Mouse (Mus musculus): ENCODE results near the gene Snx5. TPM values are rescaled to one million over a fixed set of nuclear protein-coding genes. Genes with fewer than 3 reads are reported as not detected.

Gene Snx5
- polyA plus RNA-seq, 1 experiment = 538 TPM

DNA sequence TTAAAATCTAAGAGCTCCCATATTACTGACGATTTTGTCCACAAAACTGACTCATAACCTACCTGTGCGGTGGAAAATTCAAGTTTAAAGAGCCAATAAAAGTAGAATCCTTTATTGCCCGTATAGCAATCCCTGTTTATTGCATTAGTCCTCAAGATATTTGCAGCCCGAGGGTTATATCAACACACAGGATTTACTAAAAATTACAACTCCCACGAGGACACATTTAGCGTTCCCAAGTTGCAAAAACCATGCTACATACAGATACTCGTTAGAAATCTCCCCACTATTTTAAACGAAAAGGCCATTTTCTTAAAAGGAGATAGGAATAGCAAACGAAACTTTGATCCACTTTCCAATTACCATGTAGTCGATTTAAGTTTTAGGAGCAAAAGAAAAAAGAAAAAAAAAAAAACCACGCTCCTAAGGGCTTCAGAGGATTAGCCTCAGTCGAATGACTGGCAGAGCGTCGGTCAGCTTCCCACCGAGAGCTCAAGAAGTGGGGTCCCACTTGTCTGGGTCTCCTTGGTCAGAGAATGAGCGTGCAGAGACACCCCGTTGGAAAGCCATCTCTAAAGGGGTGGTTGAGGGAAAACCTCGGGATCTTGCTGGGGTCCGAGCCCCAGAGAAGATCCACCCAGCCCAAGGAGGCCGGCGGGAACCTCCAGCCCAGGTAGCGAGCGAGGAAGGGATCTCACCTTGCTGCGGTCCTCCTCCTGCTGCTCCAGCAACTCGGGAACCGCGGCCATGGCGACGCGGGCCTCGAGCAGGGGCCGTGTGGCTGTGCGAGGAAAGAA, 829 bp downstream of the Snx5 start:
- H3K27me3 ChIP-seq (ENCODE audit: control insufficient read depth, insufficient read depth, low read length, poor library complexity, severe bottlenecking) = no peaks in the 10 kb centered on the region
- H3K27ac ChIP-seq (ENCODE audit: insufficient read depth, low read length) = peak overlapping the region; percentile 59
- H3K4me3 ChIP-seq (ENCODE audit: low read depth, low read length) = peak overlapping the region; percentile 92
- peak overlapping the region; percentile 98 for H3K9ac ChIP-seq (ENCODE audit: low read depth, poor library complexity, severe bottlenecking)
- TF ChIP-seq EP300 (IDR thresholded peaks at IDR 0.05; ENCODE audit: insufficient read depth, low read depth, low read length) = no peak
- TF ChIP-seq POLR2A (IDR thresholded peaks at IDR 0.05; ENCODE audit: insufficient read depth, low read length) = no peak
- no peak for TF ChIP-seq CTCF (IDR thresholded peaks at IDR 0.05; ENCODE audit: low read depth, low read length)
- peaks cover 3% of the 10 kb centered on the region for H3K4me1 ChIP-seq (ENCODE audit: control insufficient read depth, insufficient read depth, low read length)
- H3K9me3 ChIP-seq (replicated peaks; ENCODE audit: control insufficient read depth, insufficient read depth, low read length, poor library complexity, severe bottlenecking) = no peaks in the 10 kb centered on the region; the same call in 1 of the 2 replicates
- H3K36me3 ChIP-seq (ENCODE audit: control insufficient read depth, insufficient read depth, low read length, poor library complexity, severe bottlenecking) = peaks cover 62% of the 10 kb centered on the region

DNA sequence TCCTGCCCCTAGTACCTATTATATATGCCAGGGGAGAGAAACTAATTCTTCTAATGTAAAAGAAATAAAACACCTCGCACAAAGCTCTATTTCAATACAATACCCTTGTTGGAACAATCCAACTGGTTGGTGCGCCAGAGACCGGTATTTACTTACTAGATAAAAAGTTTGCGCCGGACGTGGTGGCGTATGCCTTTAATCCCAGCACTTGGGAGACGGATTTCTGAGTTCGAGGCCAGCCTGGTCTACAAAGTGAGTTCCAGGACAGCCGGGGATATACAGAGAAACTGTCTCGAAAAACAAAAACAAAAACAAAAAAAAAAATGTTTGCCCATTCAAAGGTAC, 1.4 kb downstream of the Snx5 start:
- Histone ChIP-seq H3K27me3 (ENCODE audit: control insufficient read depth, insufficient read depth, low read length, poor library complexity, severe bottlenecking) (no peaks in the 10 kb centered on the region), H3K4me1 (ENCODE audit: control insufficient read depth, insufficient read depth, low read length) (peaks cover 3% of the 10 kb centered on the region), H3K9me3 (replicated peaks; ENCODE audit: control insufficient read depth, insufficient read depth, low read length, poor library complexity, severe bottlenecking) (no peaks in the 10 kb centered on the region; the same call in 1 of the 2 replicates), H3K27ac (ENCODE audit: insufficient read depth, low read length) (0 out of 2 replicates have a peak overlapping the region, but pooled peaks have one; percentile 19), H3K9ac (ENCODE audit: low read depth, poor library complexity, severe bottlenecking) (peak overlapping the region; percentile 98), H3K4me3 (ENCODE audit: low read depth, low read length) (peak overlapping the region; percentile 99), H3K36me3 (ENCODE audit: control insufficient read depth, insufficient read depth, low read length, poor library complexity, severe bottlenecking) (peaks cover 68% of the 10 kb centered on the region)
- no peak for TF ChIP-seq EP300 (IDR thresholded peaks at IDR 0.05; ENCODE audit: insufficient read depth, low read depth, low read length)
- no peak for TF ChIP-seq POLR2A (IDR thresholded peaks at IDR 0.05; ENCODE audit: insufficient read depth, low read length)
- no peak for TF ChIP-seq CTCF (IDR thresholded peaks at IDR 0.05; ENCODE audit: low read depth, low read length)

DNA sequence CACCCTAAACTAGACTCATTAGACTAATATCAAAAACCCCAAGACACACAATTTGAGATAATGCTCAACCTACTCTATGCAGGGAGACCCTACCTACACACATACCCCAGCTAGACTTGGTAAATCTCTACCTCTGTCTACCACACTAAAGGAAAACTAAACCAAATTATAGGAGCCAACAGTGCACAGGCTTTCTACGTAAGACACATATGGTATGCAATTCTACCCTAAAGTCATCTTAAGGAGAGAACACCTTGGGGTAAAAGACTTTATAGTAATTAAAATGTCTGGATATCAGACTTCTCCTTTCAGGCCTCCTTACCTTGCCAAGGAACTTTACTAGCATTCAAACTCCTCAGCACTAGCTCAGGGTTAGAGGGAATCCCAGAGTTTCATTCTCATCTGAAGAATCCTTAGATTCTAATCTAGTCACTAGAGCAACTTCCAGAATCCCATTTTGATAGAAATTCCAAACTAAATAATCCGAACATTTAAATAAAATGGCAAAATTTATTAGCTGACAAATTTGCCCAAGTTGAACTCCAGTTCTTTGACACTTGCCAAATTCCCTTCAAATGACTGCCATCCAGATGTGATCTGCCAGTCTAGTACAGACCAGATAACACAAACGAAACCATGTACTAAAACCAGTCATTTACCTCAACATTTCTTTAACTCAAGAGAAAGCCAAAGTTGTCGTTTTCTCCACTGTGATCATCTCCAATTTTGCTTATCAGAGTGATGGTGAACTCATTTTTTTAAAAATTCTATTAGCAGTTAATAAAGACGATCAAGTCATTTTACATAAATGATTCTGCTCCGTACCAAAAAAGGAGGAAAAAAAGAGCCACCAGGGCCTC, 2.0 kb downstream of the Snx5 start:
- Histone ChIP-seq H3K36me3 (ENCODE audit: control insufficient read depth, insufficient read depth, low read length, poor library complexity, severe bottlenecking) (peaks cover 72% of the 10 kb centered on the region), H3K27ac (ENCODE audit: insufficient read depth, low read length) (no peak overlapping the region), H3K9me3 (replicated peaks; ENCODE audit: control insufficient read depth, insufficient read depth, low read length, poor library complexity, severe bottlenecking) (no peaks in the 10 kb centered on the region; the same call in 1 of the 2 replicates), H3K27me3 (ENCODE audit: control insufficient read depth, insufficient read depth, low read length, poor library complexity, severe bottlenecking) (no peaks in the 10 kb centered on the region), H3K9ac (ENCODE audit: low read depth, poor library complexity, severe bottlenecking) (peak overlapping the region; percentile 98), H3K4me3 (ENCODE audit: low read depth, low read length) (0 out of 2 replicates have a peak overlapping the region, but pooled peaks have one; percentile 20), H3K4me1 (ENCODE audit: control insufficient read depth, insufficient read depth, low read length) (peaks cover 3% of the 10 kb centered on the region)
- TF ChIP-seq CTCF (IDR thresholded peaks at IDR 0.05; ENCODE audit: low read depth, low read length) (no peak), EP300 (IDR thresholded peaks at IDR 0.05; ENCODE audit: insufficient read depth, low read depth, low read length) (no peak), POLR2A (IDR thresholded peaks at IDR 0.05; ENCODE audit: insufficient read depth, low read length) (no peak)

DNA sequence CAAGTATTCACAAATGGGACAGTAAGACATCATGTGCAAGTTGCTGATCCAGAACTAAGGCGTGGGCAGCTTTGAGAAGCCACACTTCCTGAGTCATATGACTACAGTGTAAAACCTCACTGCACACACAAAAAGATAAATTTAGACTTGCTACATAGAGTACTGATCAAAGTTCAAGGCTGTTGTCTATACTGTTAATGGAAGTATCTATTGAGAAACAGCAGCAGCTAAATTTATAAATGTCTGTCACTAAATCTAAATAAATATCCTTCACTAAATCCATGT, 3.0 kb downstream of the Snx5 start:
- Histone ChIP-seq H3K27ac (ENCODE audit: insufficient read depth, low read length) (no peak overlapping the region), H3K9me3 (replicated peaks; ENCODE audit: control insufficient read depth, insufficient read depth, low read length, poor library complexity, severe bottlenecking) (no peaks in the 10 kb centered on the region; the same call in 1 of the 2 replicates), H3K36me3 (ENCODE audit: control insufficient read depth, insufficient read depth, low read length, poor library complexity, severe bottlenecking) (peaks cover 72% of the 10 kb centered on the region), H3K27me3 (ENCODE audit: control insufficient read depth, insufficient read depth, low read length, poor library complexity, severe bottlenecking) (no peaks in the 10 kb centered on the region), H3K9ac (ENCODE audit: low read depth, poor library complexity, severe bottlenecking) (peak overlapping the region; percentile 98), H3K4me1 (ENCODE audit: control insufficient read depth, insufficient read depth, low read length) (peaks cover 3% of the 10 kb centered on the region), H3K4me3 (ENCODE audit: low read depth, low read length) (peak overlapping the region; percentile 15; the same call in 1 of the 2 replicates)
- TF ChIP-seq POLR2A (IDR thresholded peaks at IDR 0.05; ENCODE audit: insufficient read depth, low read length) (no peak), CTCF (IDR thresholded peaks at IDR 0.05; ENCODE audit: low read depth, low read length) (no peak), EP300 (IDR thresholded peaks at IDR 0.05; ENCODE audit: insufficient read depth, low read depth, low read length) (no peak)

DNA sequence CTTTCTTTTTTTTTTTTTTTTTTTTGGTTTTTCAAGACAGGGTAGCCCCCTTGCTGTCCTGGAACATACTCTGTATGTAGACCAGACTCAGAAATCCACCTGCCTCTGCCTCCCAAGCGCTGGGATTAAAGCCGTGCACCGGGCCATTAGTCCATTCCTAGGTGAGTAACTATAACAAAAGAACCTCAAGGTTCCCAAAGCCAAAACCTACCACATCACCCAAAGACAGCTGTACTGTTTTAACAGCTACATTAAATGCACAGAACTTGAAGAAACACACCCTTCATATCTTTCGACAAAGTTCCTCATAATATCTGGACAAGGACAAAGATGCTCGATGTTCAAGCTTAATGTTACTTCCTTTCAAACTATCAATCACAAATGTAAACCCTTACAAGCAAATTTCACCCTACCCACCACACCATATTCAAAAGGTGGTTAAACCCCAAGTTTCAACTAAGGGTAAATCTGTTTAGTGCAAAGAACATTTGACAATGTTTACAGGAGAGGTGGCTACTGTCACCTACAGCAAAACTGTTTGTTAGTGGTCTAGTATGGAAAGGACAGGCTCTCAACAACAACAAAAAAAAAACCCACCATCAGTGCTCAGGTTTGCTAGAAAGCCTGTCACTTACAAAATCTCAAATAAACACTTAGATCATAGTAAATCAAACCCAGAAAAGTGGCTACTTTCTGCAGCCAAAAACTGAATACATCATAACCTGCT, 3.5 kb downstream of the Snx5 start:
- Histone ChIP-seq H3K4me1 (ENCODE audit: control insufficient read depth, insufficient read depth, low read length) (peaks cover 3% of the 10 kb centered on the region), H3K9me3 (replicated peaks; ENCODE audit: control insufficient read depth, insufficient read depth, low read length, poor library complexity, severe bottlenecking) (no peaks in the 10 kb centered on the region; the same call in 1 of the 2 replicates), H3K27me3 (ENCODE audit: control insufficient read depth, insufficient read depth, low read length, poor library complexity, severe bottlenecking) (no peaks in the 10 kb centered on the region), H3K27ac (ENCODE audit: insufficient read depth, low read length) (no peak overlapping the region), H3K36me3 (ENCODE audit: control insufficient read depth, insufficient read depth, low read length, poor library complexity, severe bottlenecking) (peaks cover 73% of the 10 kb centered on the region), H3K9ac (ENCODE audit: low read depth, poor library complexity, severe bottlenecking) (peak overlapping the region; percentile 98), H3K4me3 (ENCODE audit: low read depth, low read length) (peak overlapping the region; percentile 15; the same call in 1 of the 2 replicates)
- no peak for TF ChIP-seq CTCF (IDR thresholded peaks at IDR 0.05; ENCODE audit: low read depth, low read length)
- TF ChIP-seq POLR2A (IDR thresholded peaks at IDR 0.05; ENCODE audit: insufficient read depth, low read length) = no peak
- no peak for TF ChIP-seq EP300 (IDR thresholded peaks at IDR 0.05; ENCODE audit: insufficient read depth, low read depth, low read length)
